Mouse (Mus musculus) kidney, adult 2 months (tissue): ENCODE results near the gene Osbpl3.

Experiments used
- CTCF ChIP-seq: fragments of 200-500 bp; conservative IDR thresholded peaks from 2 replicates; pipeline ENCODE4 v1.5.1; 2011; ENCODE audit warnings: low read depth, mild to moderate bottlenecking, control low read depth, low read length, moderate library complexity, mixed read lengths; ENCODE audit not compliant: insufficient read depth, insufficient read length
- POLR2A ChIP-seq: fragments of 200-500 bp; IDR thresholded peaks from one replicate; pipeline ENCODE4 v1.6.1; 2011; ENCODE audit warnings: low read depth, low read length, control low read depth

DNA sequence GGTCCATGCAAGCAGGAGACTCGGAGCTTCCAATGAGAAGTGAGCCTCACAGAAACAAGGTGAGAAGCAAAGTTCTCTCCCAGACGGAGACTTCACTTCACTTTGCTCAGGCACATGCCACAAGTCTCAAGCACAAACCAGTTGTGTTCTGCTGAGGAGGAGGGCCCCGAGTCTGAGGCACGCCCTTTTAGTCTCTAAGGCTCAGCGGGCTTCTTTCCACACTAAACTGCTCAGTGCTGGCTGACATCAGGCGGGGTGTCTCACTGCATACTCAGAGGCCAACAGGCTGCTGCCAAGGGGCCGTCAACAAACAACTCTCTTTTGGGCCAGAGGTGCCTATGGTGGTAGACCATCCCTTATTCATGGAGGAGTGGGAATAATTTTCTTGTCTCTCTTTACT lies 127.1 kb downstream of the Osbpl3 start:
- no peak for TF ChIP-seq CTCF
- TF ChIP-seq POLR2A = no peak
